Mouse (Mus musculus) heart, embryonic 10.5 days (tissue): ENCODE data around the gene Alx3. TPM values are rescaled to one million over a fixed set of nuclear protein-coding genes. Genes with fewer than 3 reads are reported as not detected.

ENCODE experiments used
- DNase-seq: peaks from one replicate; pipeline ENCODE4 v3.0.0-alpha.2; 2017; ENCODE audit warnings: low spot score
- H3K27ac ChIP-seq: fragments of 300-500 bp; sonication (generic); 2 replicates; pipeline ENCODE4 v1.5.1; 2016; ENCODE audit warnings: mild to moderate bottlenecking
- H3K27me3 ChIP-seq: fragments of 300-500 bp; sonication (generic); 2 replicates; pipeline ENCODE4 v1.6.1; 2016; ENCODE audit warnings: mild to moderate bottlenecking; ENCODE audit not compliant: poor library complexity, insufficient read depth, severe bottlenecking
- H3K36me3 ChIP-seq: fragments of 300-500 bp; sonication (generic); 2 replicates; pipeline ENCODE4 v1.6.1; 2016; ENCODE audit warnings: mild to moderate bottlenecking, moderate library complexity
- H3K4me1 ChIP-seq: fragments of 300-500 bp; sonication (generic); 2 replicates; pipeline ENCODE4 v1.6.1; 2016; ENCODE audit warnings: mild to moderate bottlenecking
- H3K4me3 ChIP-seq: fragments of 300-500 bp; sonication (generic); 2 replicates; pipeline ENCODE4 v1.5.1; 2016; ENCODE audit warnings: mild to moderate bottlenecking, moderate library complexity
- H3K9me3 ChIP-seq: fragments of 300-500 bp; sonication (generic); 2 replicates; pipeline ENCODE4 v1.6.1; 2016; ENCODE audit warnings: mild to moderate bottlenecking, moderate library complexity
- WGBS: fragments of 180-500 bp; shearing (Covaris S2); methylation state at CpG from one replicate; pipeline ENCODE4 v1.1.7; 2016; 5-methylcytosine and 5-hydroxymethylcytosine counted together
- polyA plus RNA-seq: library from polyadenylated mRNA; unstranded; fragments of >200 nt; fragmentation: Nextera tagmentation; extraction: Ambion mirVana; gene quantifications from 2 replicates; pipeline ENCODE4 v1.2.1, GENCODE M21; 2016

Alx3 gene
- polyA plus RNA-seq, 1 experiment from 2014 or later = 13.0 TPM

- Histone ChIP-seq H3K9me3 (no peaks in the 10 kb centered on the region), H3K4me1 (peaks cover 6% of the 10 kb centered on the region; the same call in 1 of the 2 replicates), H3K27ac (no peak overlapping the region), H3K36me3 (peaks cover 97% of the 10 kb centered on the region), H3K4me3 (no peak overlapping the region), H3K27me3 (no peaks in the 10 kb centered on the region)
- no peak for DNase-seq
- WGBS = 97% methylated on average over 3 of the region's 3 CpGs
Observed at GRCm38 (mm10) chr3:107617800-107618199, 23.0 kb downstream of the Alx3 start.

- Histone ChIP-seq H3K27me3 (no peaks in the 10 kb centered on the region), H3K4me1 (peaks cover 6% of the 10 kb centered on the region; the same call in 1 of the 2 replicates), H3K9me3 (no peaks in the 10 kb centered on the region), H3K4me3 (no peak overlapping the region), H3K36me3 (peaks cover 97% of the 10 kb centered on the region), H3K27ac (no peak overlapping the region)
- peak; percentile 38 for DNase-seq
- WGBS = 94% methylated on average over 6 of the region's 6 CpGs
Observed at GRCm38 (mm10) chr3:107619911-107620310, 25.1 kb downstream of the Alx3 start.

- Histone ChIP-seq H3K27ac (no peak overlapping the region; the same call in 1 of the 2 replicates), H3K4me3 (no peak overlapping the region), H3K9me3 (no peaks in the 10 kb centered on the region), H3K27me3 (no peaks in the 10 kb centered on the region), H3K4me1 (peaks cover 6% of the 10 kb centered on the region; the same call in 1 of the 2 replicates), H3K36me3 (peaks cover 97% of the 10 kb centered on the region)
- DNase-seq = peak; percentile 75
- WGBS = 87% methylated on average over 21 of the region's 21 CpGs
Observed at GRCm38 (mm10) chr3:107621286-107622075, 26.6 kb downstream of the Alx3 start.

- Histone ChIP-seq H3K27me3 (no peaks in the 10 kb centered on the region), H3K4me1 (peaks cover 6% of the 10 kb centered on the region; the same call in 1 of the 2 replicates), H3K27ac (no peak overlapping the region), H3K9me3 (no peaks in the 10 kb centered on the region), H3K36me3 (peaks cover 97% of the 10 kb centered on the region), H3K4me3 (no peak overlapping the region)
- peak; percentile 50 for DNase-seq
- 89% methylated on average over 7 of the region's 7 CpGs for WGBS
Observed at GRCm38 (mm10) chr3:107622537-107622936, 27.7 kb downstream of the Alx3 start.

GRCm38 (mm10) chr3:107624424-107624823, 29.6 kb downstream of the Alx3 start:
- Histone ChIP-seq H3K36me3 (peaks cover 90% of the 10 kb centered on the region), H3K9me3 (no peaks in the 10 kb centered on the region)

GRCm38 (mm10) chr3:107625536-107625935, 30.7 kb downstream of the Alx3 start:
- no peaks in the 10 kb centered on the region for H3K9me3 ChIP-seq
- peaks cover 85% of the 10 kb centered on the region for H3K36me3 ChIP-seq
- peaks cover 12% of the 10 kb centered on the region for H3K4me1 ChIP-seq
- no peak overlapping the region for H3K27ac ChIP-seq
- no peak overlapping the region for H3K4me3 ChIP-seq
- DNase-seq = peak; percentile 68
- H3K27me3 ChIP-seq = no peaks in the 10 kb centered on the region
- WGBS = 91% methylated on average over 8 of the region's 8 CpGs

More at GRCm38 (mm10) chr3:107624424-107624823, 29.6 kb downstream of the Alx3 start:
- peak; percentile 58 for DNase-seq
- Histone ChIP-seq H3K4me1 (peaks cover 6% of the 10 kb centered on the region; the same call in 1 of the 2 replicates), H3K4me3 (no peak overlapping the region), H3K27me3 (no peaks in the 10 kb centered on the region), H3K27ac (no peak overlapping the region)
- 95% methylated on average over 8 of the region's 8 CpGs for WGBS

GRCm38 (mm10) chr3:107626751-107627150, 31.9 kb downstream of the Alx3 start:
- H3K27ac ChIP-seq = no peak overlapping the region
- H3K27me3 ChIP-seq = no peaks in the 10 kb centered on the region
- peaks cover 73% of the 10 kb centered on the region for H3K36me3 ChIP-seq
- peak; percentile 42 for DNase-seq
- WGBS = 90% methylated on average over 8 of the region's 8 CpGs
- peaks cover 14% of the 10 kb centered on the region for H3K4me1 ChIP-seq
- no peaks in the 10 kb centered on the region for H3K9me3 ChIP-seq
- no peak overlapping the region for H3K4me3 ChIP-seq

- no peaks in the 10 kb centered on the region for H3K9me3 ChIP-seq
- WGBS = 91% methylated on average over 7 of the region's 7 CpGs
- peak; percentile 58 for DNase-seq
- H3K36me3 ChIP-seq = peaks cover 64% of the 10 kb centered on the region
- H3K4me1 ChIP-seq = peaks cover 14% of the 10 kb centered on the region
- no peak overlapping the region for H3K27ac ChIP-seq
- no peak overlapping the region for H3K4me3 ChIP-seq
- H3K27me3 ChIP-seq = no peaks in the 10 kb centered on the region
Observed at GRCm38 (mm10) chr3:107627641-107628040, 32.8 kb downstream of the Alx3 start.

- WGBS = 96% methylated on average over 2 of the region's 2 CpGs
- Histone ChIP-seq H3K27me3 (no peaks in the 10 kb centered on the region), H3K27ac (no peak overlapping the region), H3K4me1 (peaks cover 14% of the 10 kb centered on the region), H3K36me3 (peaks cover 55% of the 10 kb centered on the region), H3K9me3 (no peaks in the 10 kb centered on the region), H3K4me3 (no peak overlapping the region)
- DNase-seq = peak; percentile 24
Observed at GRCm38 (mm10) chr3:107628551-107628950, 33.7 kb downstream of the Alx3 start.

- no peaks in the 10 kb centered on the region for H3K27me3 ChIP-seq
- H3K4me1 ChIP-seq = peaks cover 14% of the 10 kb centered on the region
- peak; percentile 24 for DNase-seq
- no peaks in the 10 kb centered on the region for H3K9me3 ChIP-seq
- WGBS = 95% methylated on average over 4 of the region's 4 CpGs
- H3K4me3 ChIP-seq = no peak overlapping the region
- peaks cover 46% of the 10 kb centered on the region for H3K36me3 ChIP-seq
- H3K27ac ChIP-seq = no peak overlapping the region
Observed at GRCm38 (mm10) chr3:107629411-107629810, 34.6 kb downstream of the Alx3 start.

GRCm38 (mm10) chr3:107630682-107631522, 36.1 kb downstream of the Alx3 start, which contains the start of gene Gm10961:
TSS of gene Gm10961 (plus strand) at chr3:107631322.
- no peaks in the 10 kb centered on the region for H3K27me3 ChIP-seq
- under 1% methylated on average over 48 of the region's 48 CpGs for WGBS
- DNase-seq = peak; percentile 76
- H3K4me3 ChIP-seq = peak within 1 kb of the TSS; percentile 99
- H3K27ac ChIP-seq = peak within 1 kb of the TSS; percentile 99
- no peaks in the 10 kb centered on the region for H3K9me3 ChIP-seq
- peaks cover 31% of the 10 kb centered on the region for H3K36me3 ChIP-seq
- peaks cover 16% of the 10 kb centered on the region for H3K4me1 ChIP-seq

GRCm38 (mm10) chr3:107631523-107631958, 36.7 kb downstream of the Alx3 start, which contains the start of gene Strip1:
TSS of gene Strip1 (minus strand) at chr3:107631694.
- Histone ChIP-seq H3K4me3 (peak within 1 kb of the TSS; percentile 99), H3K27ac (peak within 1 kb of the TSS; percentile 99), H3K27me3 (no peaks in the 10 kb centered on the region), H3K4me1 (peaks cover 21% of the 10 kb centered on the region), H3K9me3 (no peaks in the 10 kb centered on the region), H3K36me3 (peaks cover 25% of the 10 kb centered on the region)
- under 1% methylated on average over 35 of the region's 35 CpGs for WGBS
- peak; percentile 98 for DNase-seq
